Mouse (Mus musculus): Measurements from ENCODE around the gene Mettl23.

Mettl23 gene

GRCm38 (mm10) chr11:116843261-116844233, at the start of gene Mettl23, which contains the start of gene Jmjd6:
Mettl23 (plus strand) TSS chr11:116843278.
Jmjd6 (minus strand) TSS chr11:116843449.
- DNase-seq (ENCODE audit: extremely low spot score, low spot score) = peak; percentile 95

GRCm38 (mm10) chr11:116799364-116799763, 43.7 kb upstream of the Mettl23 start:
- no peak for DNase-seq (ENCODE audit: extremely low spot score, low spot score)

- no peak for DNase-seq (ENCODE audit: extremely low spot score, low spot score)
These were observed 42.0 kb upstream of the Mettl23 start for GRCm38 (mm10) chr11:116801106-116801505.

- DNase-seq (ENCODE audit: extremely low spot score, low spot score) = no peak
These were observed 40.4 kb upstream of the Mettl23 start for GRCm38 (mm10) chr11:116802709-116803108.

- DNase-seq (ENCODE audit: extremely low spot score, low spot score) = no peak
These were observed 36.7 kb upstream of the Mettl23 start for GRCm38 (mm10) chr11:116806136-116807071.

GRCm38 (mm10) chr11:116807116-116807515, 36.0 kb upstream of the Mettl23 start:
- DNase-seq (ENCODE audit: extremely low spot score, low spot score) = no peak

- DNase-seq (ENCODE audit: extremely low spot score, low spot score) = no peak
These were observed 35.6 kb upstream of the Mettl23 start for GRCm38 (mm10) chr11:116807526-116807925.

GRCm38 (mm10) chr11:116807938-116808606, 35.0 kb upstream of the Mettl23 start:
- DNase-seq (ENCODE audit: extremely low spot score, low spot score) = peak; percentile 87

GRCm38 (mm10) chr11:116808811-116809395, 34.2 kb upstream of the Mettl23 start:
- DNase-seq (ENCODE audit: extremely low spot score, low spot score) = no peak

- DNase-seq (ENCODE audit: extremely low spot score, low spot score) = no peak
These were observed 33.6 kb upstream of the Mettl23 start for GRCm38 (mm10) chr11:116809520-116809919.

GRCm38 (mm10) chr11:116810528-116810927, 32.5 kb upstream of the Mettl23 start:
- DNase-seq (ENCODE audit: extremely low spot score, low spot score) = no peak

GRCm38 (mm10) chr11:116810983-116811901, 31.8 kb upstream of the Mettl23 start:
- peak; percentile 78 for DNase-seq (ENCODE audit: extremely low spot score, low spot score)

GRCm38 (mm10) chr11:116812793-116813529, 30.1 kb upstream of the Mettl23 start:
- DNase-seq (ENCODE audit: extremely low spot score, low spot score) = peak; percentile 63

GRCm38 (mm10) chr11:116813610-116814009, 29.5 kb upstream of the Mettl23 start:
- DNase-seq (ENCODE audit: extremely low spot score, low spot score) = no peak

- peak; percentile 67 for DNase-seq (ENCODE audit: extremely low spot score, low spot score)
These were observed 28.8 kb upstream of the Mettl23 start for GRCm38 (mm10) chr11:116814076-116814883.

GRCm38 (mm10) chr11:116814884-116815415, 28.1 kb upstream of the Mettl23 start:
- DNase-seq (ENCODE audit: extremely low spot score, low spot score) = no peak

GRCm38 (mm10) chr11:116816769-116817168, 26.3 kb upstream of the Mettl23 start:
- DNase-seq (ENCODE audit: extremely low spot score, low spot score) = no peak

GRCm38 (mm10) chr11:116817567-116817966, 25.5 kb upstream of the Mettl23 start:
- DNase-seq (ENCODE audit: extremely low spot score, low spot score) = no peak
